Mouse (Mus musculus) frontal cortex, postnatal 14 days (tissue): ENCODE measurements at regions not wholly inside any gene's neighbourhood (a gene's known extent, or its start where the extent isn't known, plus 50 kb on each side); places are given as distances from the start of the nearest gene placed in this dataset.
A peak's percentile ranks its signal among the peaks of the same experiment; 100 is the strongest.
"Not testable (repeated sequence)": the region's sequence is repeated elsewhere in the genome, so short reads cannot be mapped to it uniquely, and the experiment has no call there.

Source experiments
- DNase-seq, 2 experiments: peaks; one replicate each; pipeline ENCODE4 v3.0.0; 2022; ENCODE audit warnings: low spot score in 2 of 2

DNA sequence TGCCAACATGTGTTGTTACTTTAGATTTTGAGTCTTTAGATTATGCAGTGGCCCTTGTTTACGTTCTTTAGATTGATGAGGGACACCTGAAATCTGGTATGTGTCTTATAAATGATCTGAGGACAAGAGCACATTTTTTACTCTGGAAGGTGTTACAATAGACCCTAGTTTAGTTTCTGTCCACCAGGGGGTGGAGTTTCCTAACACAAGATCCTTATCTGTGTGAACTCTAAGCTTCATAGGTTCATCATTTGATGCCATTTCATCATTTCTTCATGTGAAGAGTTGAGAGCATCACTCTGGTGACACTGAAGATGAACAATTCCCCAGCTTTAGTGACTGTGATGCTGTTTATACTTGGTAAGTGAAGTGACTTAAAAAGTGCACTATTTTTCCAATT, 825.5 kb downstream of the Dad1 start:
- DNase-seq = not testable (repeated sequence)

DNA sequence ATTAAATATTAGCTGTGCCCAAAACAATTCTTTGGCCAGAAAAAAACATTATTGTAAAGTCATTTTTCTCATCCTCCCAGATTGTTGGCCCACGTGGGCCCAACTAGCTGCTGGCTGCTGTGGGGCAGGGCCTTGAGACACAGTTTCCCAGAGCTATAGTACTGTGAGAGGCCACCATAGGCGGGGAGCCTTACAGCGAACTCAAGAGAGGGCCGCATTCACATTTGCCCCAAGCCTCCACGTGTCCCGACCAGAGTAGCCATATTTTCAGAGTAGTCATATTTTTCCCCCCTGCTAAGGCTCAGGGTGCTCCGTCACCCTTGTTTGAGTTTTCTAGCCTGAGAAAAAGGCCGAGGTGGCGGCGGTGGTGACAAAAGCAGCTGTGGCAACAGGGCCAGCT, 826.3 kb downstream of the Dad1 start:
- not testable (repeated sequence) for DNase-seq

- DNase-seq = not testable (repeated sequence)
Observed at GRCm38 (mm10) chr14:53416955-53417354, 836.9 kb downstream of the Dad1 start.

DNA sequence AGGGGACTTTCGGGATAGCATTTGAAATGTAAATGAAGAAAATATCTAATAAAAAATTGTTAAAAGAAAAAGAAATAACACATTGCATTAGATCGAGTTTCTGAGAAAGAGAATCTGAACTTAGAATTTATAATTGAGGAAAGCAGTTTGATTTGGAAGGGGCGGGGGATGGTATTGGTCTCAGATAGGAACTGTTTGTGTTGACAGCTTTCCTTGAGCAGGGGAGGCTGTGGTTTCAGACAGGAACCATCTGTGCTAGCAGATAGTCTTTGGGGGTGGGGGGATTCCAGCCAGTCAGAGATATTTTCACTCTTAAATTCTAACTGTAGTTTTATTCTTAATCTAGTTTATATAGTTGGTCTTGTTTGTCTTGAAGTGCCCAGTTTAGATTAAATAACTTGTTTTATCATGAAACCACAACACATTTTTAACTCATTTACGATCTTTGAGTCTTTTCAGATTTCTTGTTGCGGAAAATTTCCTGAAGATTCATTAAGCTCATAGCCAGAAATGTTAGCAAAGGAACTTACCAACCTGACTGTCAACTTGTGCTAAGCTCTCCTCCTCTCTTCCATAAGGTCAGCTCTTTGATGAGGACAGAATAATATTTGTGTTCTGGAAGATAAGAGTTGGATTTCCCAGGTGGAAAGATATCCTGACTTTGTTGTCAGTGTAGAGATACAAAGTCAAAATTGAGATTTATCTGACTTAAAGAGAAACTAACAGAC, 846.2 kb downstream of the Dad1 start:
- not testable (repeated sequence) for DNase-seq

DNA sequence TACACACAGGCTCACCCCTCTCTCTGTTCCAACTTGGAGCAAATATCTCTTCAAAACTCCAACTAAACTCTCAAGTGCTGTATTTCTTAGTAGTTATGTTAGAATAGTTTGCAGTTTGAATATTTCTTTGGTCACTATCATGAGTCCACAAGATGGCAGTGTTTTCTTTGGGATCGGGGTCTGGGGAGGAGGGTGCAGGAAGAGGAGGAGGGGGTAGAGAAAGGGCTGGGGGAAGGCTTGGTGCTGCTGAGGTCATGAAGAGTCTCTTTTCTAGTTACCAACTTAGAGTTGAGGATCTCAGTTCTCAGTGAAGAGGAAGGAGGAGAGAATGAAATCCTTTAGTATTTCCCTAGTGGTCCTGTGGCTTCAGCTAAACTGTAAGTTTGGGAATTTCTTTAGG, 863.6 kb downstream of the Dad1 start:
- DNase-seq = not testable (repeated sequence)

- not testable (repeated sequence) for DNase-seq
Observed at GRCm38 (mm10) chr14:53374591-53374990, 879.0 kb upstream of the Olfr1507 start.

GRCm38 (mm10) chr14:53373777-53374468, 878.4 kb upstream of the Olfr1507 start:
- DNase-seq = not testable (repeated sequence)

DNA sequence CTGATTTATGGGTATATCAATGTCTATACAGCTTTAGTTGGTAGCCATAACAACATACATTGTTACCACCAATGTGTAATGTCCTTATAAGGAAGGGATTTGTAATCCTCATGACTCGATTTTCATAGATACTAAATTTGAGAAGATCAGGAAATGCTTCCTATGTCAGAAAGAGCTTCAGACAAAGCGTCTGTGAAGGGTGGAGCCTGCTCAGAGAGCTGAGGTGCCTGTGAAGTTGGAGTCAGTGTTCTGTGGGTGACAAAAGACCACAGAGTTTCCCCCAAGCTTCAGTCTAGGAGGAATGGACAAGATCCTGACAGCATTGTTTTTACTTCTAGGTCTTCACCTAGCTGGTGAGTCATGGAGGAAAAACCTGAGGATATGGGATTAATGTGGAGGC, 874.2 kb upstream of the Olfr1507 start:
- DNase-seq = no peak

DNA sequence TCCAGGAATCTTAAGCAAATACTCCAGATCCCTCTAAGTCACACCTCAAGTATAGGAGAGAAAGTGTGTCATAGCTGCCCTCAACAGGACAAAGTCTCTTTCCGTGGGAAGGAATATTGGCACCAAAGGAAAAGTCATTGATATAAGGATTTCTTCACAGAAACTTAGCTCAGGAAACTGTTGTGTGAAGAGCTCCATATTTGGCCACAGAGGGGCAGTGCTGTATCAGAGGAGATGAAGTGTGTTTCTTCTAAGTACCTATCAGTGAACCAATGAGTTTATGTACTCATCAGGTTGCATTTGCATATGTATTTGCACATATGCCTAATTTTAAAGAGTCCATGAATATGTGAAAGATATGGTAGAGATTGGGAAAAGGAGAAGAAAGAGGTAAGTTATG, 871.9 kb upstream of the Olfr1507 start:
- DNase-seq = not testable (repeated sequence)

DNA sequence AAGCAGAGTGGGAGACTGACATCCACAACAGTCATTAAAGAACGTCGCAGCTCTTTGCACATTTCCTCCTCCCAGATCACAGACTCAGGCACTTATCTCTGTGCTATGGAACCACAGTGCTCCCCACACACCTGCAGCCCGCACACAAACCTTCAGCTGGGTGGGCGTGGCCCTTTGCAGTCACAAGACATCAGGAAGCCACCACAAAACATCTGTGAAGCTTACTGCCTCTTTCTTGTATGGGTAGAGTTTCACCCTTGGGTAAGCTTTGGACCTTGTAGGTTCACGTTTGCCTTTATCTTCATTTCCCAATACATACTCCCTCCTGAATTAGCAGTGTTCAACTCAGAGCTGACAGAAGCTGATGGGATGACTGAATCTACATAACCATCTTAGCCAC, 868.4 kb upstream of the Olfr1507 start:
- not testable (repeated sequence) for DNase-seq

- DNase-seq = not testable (repeated sequence)
Observed at GRCm38 (mm10) chr14:53362054-53362453, 866.5 kb upstream of the Olfr1507 start.

DNA sequence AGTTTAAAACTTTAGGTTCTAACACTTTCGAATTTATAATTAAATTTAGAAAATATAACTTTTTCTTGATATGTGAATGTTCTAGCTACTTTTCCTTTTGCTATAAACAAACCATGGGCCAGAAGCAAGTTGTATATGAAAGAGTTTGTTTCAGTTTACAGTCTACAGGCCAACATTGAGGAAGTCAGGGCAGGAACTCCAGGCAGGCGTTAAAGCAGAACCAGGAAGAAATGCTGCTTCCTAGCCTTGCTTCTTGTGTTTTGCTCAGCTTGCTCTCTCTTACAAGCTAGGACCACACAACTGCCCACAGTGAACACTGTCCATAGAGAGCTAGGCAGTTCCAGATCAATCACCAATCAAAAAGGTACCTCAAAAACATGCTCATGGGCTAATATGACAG, 861.9 kb upstream of the Olfr1507 start:
- not testable (repeated sequence) for DNase-seq

DNA sequence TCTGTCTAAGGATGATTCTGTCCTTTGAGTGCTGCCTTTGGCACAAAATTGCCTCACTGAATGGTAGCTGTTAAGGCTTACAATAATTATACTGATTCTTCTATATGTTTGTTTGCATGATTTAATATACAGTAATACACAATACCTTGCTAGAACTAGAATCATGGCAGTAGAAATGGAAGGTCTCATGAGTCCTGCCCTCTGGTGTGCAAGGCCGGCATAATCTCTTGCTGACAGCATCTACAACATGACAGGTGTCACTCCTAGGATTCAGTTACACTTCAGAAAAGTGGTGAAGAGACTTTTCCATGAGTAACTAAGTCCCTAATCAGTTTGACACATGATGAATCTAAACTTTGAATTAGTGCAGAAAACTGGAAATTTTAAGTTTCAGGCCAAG, 861.2 kb upstream of the Olfr1507 start:
- not testable (repeated sequence) for DNase-seq

DNA sequence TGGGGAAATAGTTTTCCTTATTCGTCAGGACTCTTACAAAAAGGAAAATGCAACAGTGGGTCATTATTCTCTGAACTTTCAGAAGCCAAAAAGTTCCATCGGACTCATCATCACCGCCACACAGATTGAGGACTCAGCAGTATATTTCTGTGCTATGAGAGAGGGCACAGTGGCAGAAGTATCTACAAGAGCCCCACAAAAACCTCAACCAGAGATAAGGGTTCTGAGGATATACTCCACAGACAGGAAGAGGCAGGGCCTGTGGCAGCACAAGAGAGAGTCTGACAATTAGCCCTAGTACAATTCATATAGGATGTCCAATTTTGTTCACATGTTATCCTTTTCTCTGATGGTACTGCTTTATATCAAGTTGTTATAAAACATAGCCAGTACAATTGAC, 855.9 kb upstream of the Olfr1507 start:
- not testable (repeated sequence) for DNase-seq

GRCm38 (mm10) chr14:53350780-53351179, 855.2 kb upstream of the Olfr1507 start:
- DNase-seq = not testable (repeated sequence)

DNA sequence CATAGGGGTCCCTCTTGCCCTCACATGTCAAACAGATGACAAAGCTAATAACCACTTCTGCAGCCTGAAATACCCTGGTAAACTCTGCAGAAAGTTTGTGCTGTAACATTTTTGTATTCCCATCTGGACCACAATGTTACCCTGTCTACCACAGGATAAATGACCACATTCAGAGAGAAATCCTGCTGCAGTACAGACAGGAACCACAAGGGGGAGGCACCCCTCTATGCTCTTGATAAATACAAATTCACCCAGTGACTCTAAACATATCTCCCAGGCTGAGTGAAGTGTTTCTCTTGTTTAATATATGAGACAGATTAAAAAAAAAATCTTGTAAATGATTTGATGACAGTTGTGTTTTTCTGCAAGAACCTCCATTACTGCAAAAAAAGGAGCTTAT, 853.6 kb upstream of the Olfr1507 start:
- DNase-seq = not testable (repeated sequence)

DNA sequence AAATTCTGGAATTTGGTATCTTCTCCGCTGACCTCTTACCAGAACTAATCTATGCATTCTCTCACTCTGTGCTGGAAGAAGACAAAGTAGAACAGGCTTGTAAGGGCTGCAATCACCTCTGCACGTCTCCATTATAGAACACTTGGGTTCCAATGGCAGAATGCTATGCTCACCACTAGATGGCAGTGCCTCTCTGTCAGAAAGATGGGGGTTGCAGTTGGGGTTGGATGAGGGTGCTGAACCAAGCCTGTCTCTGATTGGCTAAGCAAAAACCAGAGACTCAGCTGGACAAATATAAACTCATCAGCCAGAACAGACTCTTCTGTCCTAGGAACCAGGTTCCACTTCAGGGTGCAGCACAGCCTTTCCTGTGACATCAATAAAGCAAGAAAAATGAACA, 850.0 kb upstream of the Olfr1507 start:
- DNase-seq = peak in 1 of 2 experiments; percentile 3

DNA sequence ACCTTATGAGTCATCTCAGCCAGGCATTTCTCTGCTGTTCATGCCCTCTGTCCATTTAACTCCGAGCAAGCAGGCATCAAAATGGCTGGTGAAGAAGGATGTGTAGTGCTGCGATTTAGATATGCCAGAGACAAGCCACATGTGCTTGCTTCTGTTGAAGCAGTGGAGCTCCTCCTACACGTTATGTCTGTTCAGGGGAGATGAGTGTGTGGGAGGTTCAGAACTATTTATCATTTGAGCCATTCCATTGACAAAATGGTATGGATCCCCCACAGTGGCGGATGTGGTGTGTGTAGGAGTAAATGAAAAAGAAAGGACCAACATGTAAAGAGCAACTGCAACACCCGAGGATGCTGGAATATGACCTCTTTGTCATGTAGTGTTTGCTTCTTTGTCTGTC, 848.3 kb upstream of the Olfr1507 start:
- not testable (repeated sequence) for DNase-seq

DNA sequence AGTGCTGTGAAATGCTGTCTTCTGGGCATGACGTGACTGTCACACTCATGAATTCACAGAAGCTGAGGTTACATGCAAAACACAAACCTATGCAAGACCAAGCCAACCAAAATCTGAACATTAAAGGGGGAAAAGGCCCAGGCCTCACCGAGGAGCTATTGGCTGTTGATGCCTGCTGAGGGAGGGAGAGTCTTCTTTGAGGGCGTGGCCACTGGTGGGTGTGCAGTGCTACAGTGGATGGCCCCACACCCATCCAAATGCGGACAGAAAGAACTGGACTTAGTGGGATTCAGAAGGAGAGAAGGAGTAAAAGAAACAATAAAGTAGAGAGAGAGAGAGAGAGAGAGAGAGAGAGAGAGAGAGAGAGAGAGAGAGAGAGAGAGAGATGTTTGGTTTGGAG, 843.6 kb upstream of the Olfr1507 start:
- not testable (repeated sequence) for DNase-seq

- DNase-seq = not testable (repeated sequence)
Observed at GRCm38 (mm10) chr14:53337446-53337845, 841.9 kb upstream of the Olfr1507 start.

GRCm38 (mm10) chr14:53336705-53337104, 841.2 kb upstream of the Olfr1507 start:
- not testable (repeated sequence) for DNase-seq

GRCm38 (mm10) chr14:53334451-53334850, 838.9 kb upstream of the Olfr1507 start:
- not testable (repeated sequence) for DNase-seq

DNA sequence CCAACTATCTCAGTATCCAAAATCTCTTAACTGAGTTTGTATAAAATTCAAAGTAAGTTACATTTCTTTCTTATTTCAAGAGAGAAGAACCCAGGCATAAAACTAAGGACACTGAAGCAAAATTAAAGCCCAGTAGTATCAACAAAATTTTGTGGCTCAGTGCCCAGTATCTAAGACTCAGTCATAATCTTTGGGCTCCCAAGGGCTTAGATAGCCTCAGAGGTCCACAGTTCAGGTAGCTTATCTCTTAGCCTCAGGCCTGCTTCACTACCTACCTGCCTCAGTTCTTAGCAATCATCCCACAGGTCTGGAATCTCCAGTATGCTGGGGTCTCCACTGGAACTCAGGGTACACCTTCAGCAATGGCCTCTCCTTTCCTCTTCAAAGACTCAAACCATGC, 835.6 kb upstream of the Olfr1507 start:
- DNase-seq = not testable (repeated sequence)
